Mouse (Mus musculus) heart, adult 2 months (tissue): ENCODE results near the gene Tmed8. TPM values are rescaled to one million over a fixed set of nuclear protein-coding genes. Genes with fewer than 3 reads are reported as not detected.

Experiments used
- DNase-seq, 2 experiments: peaks; one replicate each; pipeline ENCODE4 v3.0.0; 2021
- H3K27ac ChIP-seq: fragments of 200-600 bp; 2 replicates; pipeline ENCODE4 v1.8.1; 2022
- H3K27me3 ChIP-seq: fragments of 200-500 bp; 2 replicates; pipeline ENCODE4 v1.6.1; 2012; ENCODE audit warnings: mild to moderate bottlenecking, low read length, inconsistent platforms, mixed read lengths; ENCODE audit not compliant: control insufficient read depth, insufficient read depth
- H3K36me3 ChIP-seq: fragments of 200-500 bp; 2 replicates; pipeline ENCODE4 v1.6.1; 2012; ENCODE audit warnings: low read length, inconsistent platforms; ENCODE audit not compliant: control insufficient read depth, insufficient read depth
- H3K4me1 ChIP-seq: fragments of 200-500 bp; 2 replicates; pipeline ENCODE4 v1.6.1; 2011; ENCODE audit warnings: low read length; ENCODE audit not compliant: control insufficient read depth, insufficient read depth
- H3K4me3 ChIP-seq: fragments of 200-600 bp; 2 replicates; pipeline ENCODE4 v1.8.1; 2022
- H3K79me2 ChIP-seq: fragments of 200-500 bp; replicated peaks from 2 replicates; pipeline ENCODE4 v1.6.1; 2012; ENCODE audit warnings: mild to moderate bottlenecking, inconsistent platforms, low read length, moderate library complexity, mixed read lengths; ENCODE audit not compliant: control insufficient read depth, insufficient read depth
- H3K9ac ChIP-seq: fragments of 200-500 bp; 2 replicates; pipeline ENCODE4 v1.6.1; 2012; ENCODE audit warnings: low read depth, mild to moderate bottlenecking, control low read depth, inconsistent platforms, low read length, mixed read lengths
- CTCF ChIP-seq: fragments of 200-600 bp; IDR thresholded peaks from 2 replicates; pipeline ENCODE4 v1.8.1; 2022; ENCODE audit warnings: antibody characterized with exemption, mild to moderate bottlenecking, moderate library complexity
- EP300 ChIP-seq: fragments of 200-500 bp; IDR thresholded peaks from 2 replicates; pipeline ENCODE4 v1.6.1; 2011; ENCODE audit warnings: low read depth, low read length, control low read depth; ENCODE audit not compliant: insufficient read depth
- POLR2A ChIP-seq: fragments of 200-500 bp; IDR thresholded peaks from 2 replicates; pipeline ENCODE4 v1.6.1; 2011; ENCODE audit warnings: mild to moderate bottlenecking, low read depth, low read length, control low read depth; ENCODE audit not compliant: insufficient read depth
- WGBS: fragments of 180-500 bp; shearing (Covaris S2); methylation state at CpG from one replicate; pipeline ENCODE4 v1.1.7; 2018; 5-methylcytosine and 5-hydroxymethylcytosine counted together
- intact Hi-C: fragments of 180-260 bp; cut with DNase I; formaldehyde crosslinking; loops from one replicate; pipeline ENCODE4 v1.15.1; 2025
- long read RNA-seq: library from polyadenylated mRNA; stranded (forward); transcript quantifications from one replicate; pipeline ENCODE4 v2.0.0, GENCODE M21; 2021
- polyA plus RNA-seq: library from polyadenylated mRNA; depleted of rRNA; stranded (reverse); fragments of >200 nt; gene quantifications from 2 replicates; pipeline ENCODE4 v1.2.3, GENCODE M21; 2012; rRNA removed
- total RNA-seq, 2 experiments: library from RNA; stranded (reverse); gene quantifications; 2 replicates each; pipeline ENCODE4 v1.2.3; 2021

The Tmed8 gene
- total RNA-seq (1 to 10 TPM; 5.3 to 6.4 TPM), polyA plus RNA-seq (3.1 and 5.6 TPM in 2 replicates)
- long read RNA-seq, full-length matches to known transcripts = 1 of 5 reads
- long read RNA-seq, partial matches to known transcripts = 0 of 5 reads
- long read RNA-seq, other reads (novel, unspliced or antisense) = 4 of 5 reads

DNA sequence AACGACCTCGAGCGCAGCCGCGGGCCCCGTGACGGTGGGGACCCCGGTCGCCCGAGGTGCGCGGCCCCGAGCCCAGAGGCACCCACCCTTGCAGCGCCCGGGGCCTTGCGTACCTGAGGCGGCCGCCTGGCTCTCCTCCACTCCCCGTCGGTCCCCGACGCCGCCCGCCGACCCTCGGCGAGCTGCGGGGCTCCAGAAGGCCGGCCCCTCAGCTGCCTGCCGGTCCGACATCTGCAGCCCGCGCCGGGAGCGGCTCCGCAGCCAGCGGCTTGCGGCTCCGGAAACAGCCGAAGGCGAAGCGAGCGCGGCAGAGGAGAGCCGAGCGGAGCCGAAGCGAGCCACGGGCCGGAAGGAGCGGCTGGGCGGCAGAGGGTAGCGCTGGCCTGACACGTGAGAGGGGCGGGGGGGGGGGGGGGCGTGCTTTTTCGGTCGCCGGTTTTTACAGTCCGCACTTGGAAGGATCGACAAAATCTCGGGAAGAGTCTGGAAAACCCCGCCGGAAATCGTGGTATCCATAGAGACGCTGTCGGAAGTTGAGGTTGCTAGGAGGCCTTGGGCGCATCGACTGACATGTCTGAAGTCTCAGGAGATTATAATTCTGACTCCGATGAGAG is at the start of gene Tmed8:
Gene Tmed8 (minus strand): TSS at position 482 of the 614 bp plus-strand sequence.
- DNase-seq = peak; percentile 86 to 88
- Histone ChIP-seq H3K9ac (peak within 1 kb of the TSS; percentile 92), H3K4me3 (peak within 1 kb of the TSS; percentile 96), H3K79me2 (no peaks in the 10 kb centered on the region), H3K4me1 (peaks cover 2% of the 10 kb centered on the region), H3K27me3 (no peaks in the 10 kb centered on the region), H3K36me3 (no peaks in the 10 kb centered on the region), H3K27ac (peak within 1 kb of the TSS; percentile 81)
- TF ChIP-seq CTCF (no peak), POLR2A (no peak), EP300 (no peak)
- WGBS = under 1% methylated on average over 63 of the region's 70 CpGs
- intact Hi-C loops = loop anchor here (2.0 kb wide), 1 partner anchor 53 kb away; the partner anchor contains the start of genes Gstz1 and Pomt2

DNA sequence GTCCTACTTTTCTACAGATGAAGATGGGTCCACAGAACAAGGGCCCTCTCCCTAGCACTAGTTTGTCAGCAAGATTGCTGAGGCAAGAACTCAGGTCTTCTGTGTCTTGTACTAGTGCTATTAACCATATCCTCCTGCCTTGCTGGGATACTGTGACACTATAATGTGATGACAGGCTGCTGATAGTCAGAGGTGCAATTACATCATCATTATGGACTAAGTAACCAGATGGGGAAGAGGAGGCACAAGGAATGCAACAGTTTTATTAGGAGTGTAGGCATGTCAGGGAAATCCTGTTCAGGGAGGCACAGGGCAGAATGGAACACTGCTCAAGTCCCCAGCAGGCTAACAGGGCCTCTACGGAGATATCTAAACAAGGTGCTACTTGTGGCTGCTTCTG is 38.4 kb upstream of the Tmed8 start, which contains the start of gene Noxred1:
Gene Noxred1 (minus strand): TSS at position 101 of the 400 bp plus-strand sequence.
- Histone ChIP-seq H3K27me3 (no peaks in the 10 kb centered on the region), H3K79me2 (no peaks in the 10 kb centered on the region), H3K4me1 (no peaks in the 10 kb centered on the region), H3K4me3 (no peak within 1 kb of the TSS), H3K27ac (no peak within 1 kb of the TSS), H3K9ac (no peak within 1 kb of the TSS), H3K36me3 (no peaks in the 10 kb centered on the region; the same call in 1 of the 2 replicates)
- TF ChIP-seq EP300 (no peak), CTCF (no peak), POLR2A (no peak)
- WGBS = 57% methylated on average over 1 of the region's 1 CpGs
- intact Hi-C loops = no loop called here
- DNase-seq = no peak

DNA sequence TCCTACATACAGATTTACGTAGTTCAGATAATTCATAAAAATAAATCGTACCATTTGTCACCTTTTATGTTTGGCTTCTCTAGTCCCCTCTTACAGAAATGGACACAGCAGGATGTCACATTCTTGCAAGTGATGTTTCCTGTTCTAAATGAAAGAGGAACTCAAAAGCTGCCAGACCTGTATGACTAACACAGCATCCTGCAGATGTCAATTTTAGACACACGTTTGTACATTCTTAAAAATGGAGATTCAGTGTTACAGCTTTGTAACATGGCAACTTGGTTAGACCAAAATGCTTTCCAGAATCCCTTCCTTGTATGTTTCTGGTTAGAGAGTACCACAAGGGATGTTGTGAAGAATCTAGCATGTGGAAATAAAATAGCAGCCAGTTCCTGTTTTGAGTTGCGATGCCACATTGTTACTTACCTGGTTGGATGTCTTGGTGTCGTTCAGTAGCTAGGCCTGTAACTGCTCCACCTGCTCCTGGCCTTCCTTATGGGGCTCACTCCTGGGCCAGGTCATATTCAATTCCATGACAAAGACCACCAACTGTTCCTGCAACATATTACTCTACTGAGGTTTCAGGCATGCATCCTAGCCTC is 36.7 kb upstream of the Tmed8 start:
- Histone ChIP-seq H3K4me3 (no peak overlapping the region), H3K4me1 (no peaks in the 10 kb centered on the region), H3K79me2 (no peaks in the 10 kb centered on the region), H3K36me3 (no peaks in the 10 kb centered on the region), H3K27ac (no peak overlapping the region), H3K27me3 (no peaks in the 10 kb centered on the region), H3K9ac (no peak overlapping the region)
- no peak for DNase-seq
- intact Hi-C loops = no loop called here
- 64% methylated on average over 5 of the region's 5 CpGs for WGBS
- no peak for TF ChIP-seq EP300
- TF ChIP-seq POLR2A = no peak
- TF ChIP-seq CTCF = no peak

GRCm38 (mm10) chr12:87230379-87230895 is 30.2 kb upstream of the Tmed8 start:
- Histone ChIP-seq H3K79me2 (no peaks in the 10 kb centered on the region), H3K4me1 (no peaks in the 10 kb centered on the region), H3K27me3 (no peaks in the 10 kb centered on the region), H3K4me3 (no peak overlapping the region), H3K36me3 (no peaks in the 10 kb centered on the region), H3K27ac (no peak overlapping the region), H3K9ac (no peak overlapping the region)
- intact Hi-C loops = no loop called here
- no peak for TF ChIP-seq CTCF
- no peak for TF ChIP-seq EP300
- no peak for TF ChIP-seq POLR2A
- DNase-seq = no peak

DNA sequence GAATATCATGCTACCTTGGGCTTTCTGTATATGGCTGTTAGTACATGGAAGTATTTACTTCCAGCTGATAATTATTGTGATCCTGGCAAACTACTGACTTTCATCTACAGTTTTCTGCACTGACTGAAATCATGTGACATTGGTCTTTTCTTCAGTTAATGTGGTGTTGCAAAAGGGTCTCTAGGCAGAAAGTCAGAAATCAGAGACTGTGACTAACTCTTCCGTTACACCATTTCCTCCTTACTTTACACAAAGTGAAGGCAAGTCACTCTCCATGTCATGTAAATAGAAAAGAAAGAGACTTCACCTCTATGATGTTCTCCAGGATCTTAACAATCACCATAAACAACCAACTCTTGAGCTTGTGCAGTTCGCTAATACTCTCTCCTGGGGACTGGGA is 29.4 kb upstream of the Tmed8 start:
- no peak overlapping the region for H3K27ac ChIP-seq
- no peak overlapping the region for H3K4me3 ChIP-seq
- intact Hi-C loops = no loop called here
- H3K4me1 ChIP-seq = no peaks in the 10 kb centered on the region
- TF ChIP-seq CTCF (no peak), POLR2A (no peak), EP300 (no peak)
- DNase-seq = no peak
- no peaks in the 10 kb centered on the region for H3K36me3 ChIP-seq
- H3K27me3 ChIP-seq = no peaks in the 10 kb centered on the region
- no peaks in the 10 kb centered on the region for H3K79me2 ChIP-seq
- WGBS = 84% methylated on average over 2 of the region's 2 CpGs
- H3K9ac ChIP-seq = no peak overlapping the region

GRCm38 (mm10) chr12:87226801-87227200 is 26.5 kb upstream of the Tmed8 start:
- no peak for DNase-seq
- H3K27me3 ChIP-seq = no peaks in the 10 kb centered on the region
- H3K4me3 ChIP-seq = no peak overlapping the region
- no peak for TF ChIP-seq CTCF
- no peak for TF ChIP-seq EP300
- TF ChIP-seq POLR2A = no peak
- intact Hi-C loops = no loop called here
- no peaks in the 10 kb centered on the region for H3K79me2 ChIP-seq
- 74% methylated on average over 7 of the region's 7 CpGs for WGBS
- no peaks in the 10 kb centered on the region for H3K36me3 ChIP-seq
- H3K4me1 ChIP-seq = no peaks in the 10 kb centered on the region
- H3K27ac ChIP-seq = no peak overlapping the region
- no peak overlapping the region for H3K9ac ChIP-seq
